Mouse (Mus musculus) midbrain, embryonic 13.5 days (tissue): ENCODE data around the gene C87499. TPM values are rescaled to one million over a fixed set of nuclear protein-coding genes. Genes with fewer than 3 reads are reported as not detected.

Experiments used
- ATAC-seq: fragments of 200-750 bp; cut with Nextera tagmentation; 2 replicates; pipeline ENCODE4 v1.8.0; 2017; ENCODE audit warnings: mild to moderate bottlenecking, moderate TSS enrichment, moderate library complexity
- H3K27ac ChIP-seq: fragments of 300-500 bp; sonication (generic); 2 replicates; pipeline ENCODE4 v1.5.1; 2015; ENCODE audit warnings: inconsistent platforms, mild to moderate bottlenecking, moderate library complexity
- H3K27me3 ChIP-seq: fragments of 300-500 bp; sonication (generic); 2 replicates; pipeline ENCODE4 v1.6.1; 2015; ENCODE audit warnings: mild to moderate bottlenecking, inconsistent platforms
- H3K36me3 ChIP-seq: fragments of 300-500 bp; sonication (generic); 2 replicates; pipeline ENCODE4 v1.6.1; 2015; ENCODE audit warnings: mild to moderate bottlenecking, inconsistent platforms
- H3K4me1 ChIP-seq: fragments of 300-500 bp; sonication (generic); replicated peaks from 2 replicates; pipeline ENCODE4 v1.6.1; 2015; ENCODE audit warnings: inconsistent platforms
- H3K4me2 ChIP-seq: fragments of 300-500 bp; sonication (generic); replicated peaks from 2 replicates; pipeline ENCODE4 v1.6.1; 2015; ENCODE audit warnings: moderate library complexity, mild to moderate bottlenecking, inconsistent platforms
- H3K4me3 ChIP-seq: fragments of 300-500 bp; sonication (generic); replicated peaks from 2 replicates; pipeline ENCODE4 v1.5.1; 2015; ENCODE audit warnings: mild to moderate bottlenecking, inconsistent platforms
- H3K9ac ChIP-seq: fragments of 300-500 bp; sonication (generic); replicated peaks from 2 replicates; pipeline ENCODE4 v1.6.1; 2015; ENCODE audit warnings: mild to moderate bottlenecking, inconsistent platforms
- H3K9me3 ChIP-seq: fragments of 300-500 bp; sonication (generic); 2 replicates; pipeline ENCODE4 v1.6.1; 2016; ENCODE audit warnings: mild to moderate bottlenecking, inconsistent platforms
- WGBS: fragments of 180-500 bp; shearing (Covaris S2); methylation state at CpG from one replicate; pipeline ENCODE4 v1.1.7; 2015; 5-methylcytosine and 5-hydroxymethylcytosine counted together
- polyA plus RNA-seq: library from polyadenylated mRNA; unstranded; fragments of >200 nt; fragmentation: Nextera tagmentation; extraction: Ambion mirVana; gene quantifications from 2 replicates; pipeline ENCODE4 v1.2.1, GENCODE M21; 2015

The C87499 gene
- polyA plus RNA-seq, 1 experiment from 2014 or later = not detected

- Histone ChIP-seq H3K27me3 (no peaks in the 10 kb centered on the region), H3K27ac (no peak within 1 kb of the TSS), H3K4me3 (no peak within 1 kb of the TSS), H3K9ac (no peak within 1 kb of the TSS), H3K4me1 (no peaks in the 10 kb centered on the region), H3K36me3 (no peaks in the 10 kb centered on the region), H3K4me2 (no peak within 1 kb of the TSS), H3K9me3 (no peaks in the 10 kb centered on the region)
- WGBS = 90% methylated on average over 1 of the region's 1 CpGs
- no peak for ATAC-seq
Observed at GRCm38 (mm10) chr4:88592285-88592684, 41.9 kb downstream of the C87499 start, which contains the start of gene Ifna9. Gene Ifna9 (minus strand): TSS chr4:88592385.

Other genes with a start within 250 kb of the C87499 start
- 3.1 and 3.4 TPM in 2 replicates for gene Hacd4, start 195.5 kb downstream of the C87499 start, polyA plus RNA-seq
- not detected in 2 replicates for gene Ifnb1, start 111.6 kb downstream of the C87499 start, polyA plus RNA-seq
- not detected in 2 replicates for gene Ifna15, start 76.2 kb downstream of the C87499 start, polyA plus RNA-seq
- gene Ifna14, start 62.6 kb downstream of the C87499 start, polyA plus RNA-seq = not detected in 2 replicates
- not detected in 2 replicates for gene Ifna9, start 42.0 kb downstream of the C87499 start, polyA plus RNA-seq
- not detected in 2 replicates for gene Ifna12, start 31.0 kb downstream of the C87499 start, polyA plus RNA-seq
- not detected in 2 replicates for gene Ifna13, start 10.0 kb upstream of the C87499 start, polyA plus RNA-seq
- gene Ifna16, start 42.5 kb upstream of the C87499 start, polyA plus RNA-seq = not detected in 2 replicates
- not detected in 2 replicates for gene Ifna2, start 49.5 kb upstream of the C87499 start, polyA plus RNA-seq
- gene Ifnab, start 56.9 kb upstream of the C87499 start, polyA plus RNA-seq = not detected in 2 replicates
- 1.6 and 1.7 TPM in 2 replicates for gene Gm26566, start 87.4 kb upstream of the C87499 start, polyA plus RNA-seq
- gene Klhl9, start 88.1 kb upstream of the C87499 start, polyA plus RNA-seq = 132 and 146 TPM in 2 replicates
- gene Gm13271, start 120.5 kb upstream of the C87499 start, polyA plus RNA-seq = not detected in 2 replicates
- gene Gm13283, start 125.7 kb upstream of the C87499 start, polyA plus RNA-seq = not detected in 2 replicates
- gene Gm13290, start 139.4 kb upstream of the C87499 start, polyA plus RNA-seq = not detected in 2 replicates
- gene Gm13289, start 142.5 kb upstream of the C87499 start, polyA plus RNA-seq = not detected in 2 replicates
- gene Gm13272, start 145.4 kb upstream of the C87499 start, polyA plus RNA-seq = not detected in 2 replicates
- 0.22 TPM in 1 of 2 replicates, not detected in the other for gene Ifnz, start 147.7 kb upstream of the C87499 start, polyA plus RNA-seq
- gene Gm13276, start 151.3 kb upstream of the C87499 start, polyA plus RNA-seq = not detected in 2 replicates
- gene Gm13277, start 154.2 kb upstream of the C87499 start, polyA plus RNA-seq = not detected in 2 replicates
- gene Gm13278, start 157.1 kb upstream of the C87499 start, polyA plus RNA-seq = not detected in 2 replicates
- not detected in 2 replicates for gene Gm13275, start 160.1 kb upstream of the C87499 start, polyA plus RNA-seq
- gene Gm13279, start 163.0 kb upstream of the C87499 start, polyA plus RNA-seq = not detected in 2 replicates
- gene Gm13285, start 165.3 kb upstream of the C87499 start, polyA plus RNA-seq = 0.19 and 0.28 TPM in 2 replicates
- gene Gm13287, start 168.8 kb upstream of the C87499 start, polyA plus RNA-seq = not detected in 2 replicates
- gene Gm13288, start 171.1 kb upstream of the C87499 start, polyA plus RNA-seq = not detected in 2 replicates
- not detected in 2 replicates for gene Ifna7, start 181.8 kb upstream of the C87499 start, polyA plus RNA-seq
- not detected in 2 replicates for gene Ifna11, start 185.5 kb upstream of the C87499 start, polyA plus RNA-seq
- gene Ifna6, start 193.0 kb upstream of the C87499 start, polyA plus RNA-seq = not detected in 2 replicates
- not detected in 2 replicates for gene Ifna5, start 201.1 kb upstream of the C87499 start, polyA plus RNA-seq
- not detected in 2 replicates for gene Ifna4, start 207.4 kb upstream of the C87499 start, polyA plus RNA-seq
- gene Ifna1, start 215.7 kb upstream of the C87499 start, polyA plus RNA-seq = not detected in 2 replicates
- gene Ifne, start 245.8 kb upstream of the C87499 start, polyA plus RNA-seq = not detected in 2 replicates